Mouse (Mus musculus): ENCODE data around the gene Camta1. TPM values are rescaled to one million over a fixed set of nuclear protein-coding genes. Genes with fewer than 3 reads are reported as not detected.

Gene Camta1
- polyA plus RNA-seq, 1 experiment from 2014 or later, result 118 TPM

DNA sequence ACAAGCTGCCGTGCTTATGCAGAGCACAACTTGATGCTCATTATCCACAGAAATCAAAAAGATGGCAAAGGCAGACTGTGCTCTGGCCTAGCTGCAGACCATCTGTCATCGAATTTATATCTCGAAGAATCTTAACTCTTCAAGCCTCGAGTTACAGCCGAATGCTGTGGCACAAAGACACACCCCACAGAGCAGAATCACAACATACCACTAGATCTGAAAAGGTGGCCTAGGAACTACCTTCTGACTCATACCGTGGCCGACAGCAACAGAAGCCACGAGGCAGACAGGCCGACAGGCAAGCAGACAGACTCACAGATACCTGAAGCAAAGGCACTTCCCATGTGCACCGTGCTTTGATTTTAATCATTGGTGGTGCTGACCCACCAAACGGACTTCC lies 758.0 kb downstream of the Camta1 start:
- H3K4me2 ChIP-seq, result peak overlapping the region; percentile 83
- ATAC-seq (ENCODE audit: extremely low read depth, insufficient number of reproducible peaks, low FRiP score, low TSS enrichment), result no peak
- peaks cover 26% of the 10 kb centered on the region for H3K27me3 ChIP-seq (replicated peaks)
- peaks cover 59% of the 10 kb centered on the region for H3K4me1 ChIP-seq
- peak overlapping the region; percentile 28; the same call in 1 of the 2 replicates for H3K4me3 ChIP-seq
- H3K9me3 ChIP-seq, result peaks cover 9% of the 10 kb centered on the region
- H3K36me3 ChIP-seq, result no peaks in the 10 kb centered on the region
- H3K27ac ChIP-seq (replicated peaks), result peak overlapping the region; percentile 88
- WGBS, result 57% methylated on average over 11 of the region's 11 CpGs
- H3K9ac ChIP-seq, result peak overlapping the region; percentile 57

- H3K4me1 ChIP-seq, result peaks cover 81% of the 10 kb centered on the region
- peak overlapping the region; percentile 99 for H3K27ac ChIP-seq (replicated peaks)
- H3K4me3 ChIP-seq, result peak overlapping the region; percentile 38
- no peaks in the 10 kb centered on the region for H3K27me3 ChIP-seq (replicated peaks)
- H3K36me3 ChIP-seq, result peaks cover 4% of the 10 kb centered on the region; the same call in 1 of the 2 replicates
- WGBS, result 30% methylated on average over 11 of the region's 11 CpGs
- peaks cover 9% of the 10 kb centered on the region for H3K9me3 ChIP-seq
- peak overlapping the region; percentile 70 for H3K4me2 ChIP-seq
- ATAC-seq (ENCODE audit: extremely low read depth, insufficient number of reproducible peaks, low FRiP score, low TSS enrichment), result no peak
- H3K9ac ChIP-seq, result peak overlapping the region; percentile 82
Observed at GRCm38 (mm10) chr4:151097104-151097438, 764.6 kb downstream of the Camta1 start.

- 46% methylated on average over 18 of the region's 18 CpGs for WGBS
- Histone ChIP-seq H3K36me3 (peaks cover 4% of the 10 kb centered on the region; the same call in 1 of the 2 replicates), H3K4me3 (peak overlapping the region; percentile 38), H3K9me3 (peaks cover 4% of the 10 kb centered on the region), H3K4me2 (peak overlapping the region; percentile 70), H3K4me1 (peaks cover 84% of the 10 kb centered on the region), H3K9ac (peak overlapping the region; percentile 82), H3K27ac (replicated peaks) (peak overlapping the region; percentile 99), H3K27me3 (replicated peaks) (no peaks in the 10 kb centered on the region)
- ATAC-seq (ENCODE audit: extremely low read depth, insufficient number of reproducible peaks, low FRiP score, low TSS enrichment), result no peak
Observed at GRCm38 (mm10) chr4:151096334-151097103, 765.2 kb downstream of the Camta1 start.

GRCm38 (mm10) chr4:151095207-151095606 lies 766.5 kb downstream of the Camta1 start:
- H3K27me3 ChIP-seq (replicated peaks), result no peaks in the 10 kb centered on the region

DNA sequence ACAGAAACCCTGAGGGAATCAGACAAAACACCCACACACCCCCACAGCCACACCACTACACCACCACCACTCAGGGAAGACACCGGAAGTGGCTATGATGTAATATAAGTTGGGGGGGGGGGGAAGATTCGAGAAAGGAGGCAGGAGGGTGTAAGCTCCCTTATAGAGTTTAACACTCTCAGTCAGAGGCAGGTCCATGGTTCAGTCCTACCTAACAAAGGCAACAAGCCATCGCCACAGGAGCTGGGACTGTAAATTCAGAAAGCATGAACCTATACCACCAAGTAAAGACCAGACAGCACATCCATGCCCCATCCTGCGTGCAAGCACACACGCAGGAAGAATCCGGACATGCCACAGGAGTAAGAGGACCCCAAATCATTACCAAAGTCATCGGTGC lies 772.4 kb downstream of the Camta1 start, which contains the start of gene Gm13090:
Gene Gm13090 (plus strand): TSS at position 301 of the 400 bp plus-strand sequence.
- Histone ChIP-seq H3K27me3 (replicated peaks) (no peaks in the 10 kb centered on the region), H3K4me3 (no peak within 1 kb of the TSS), H3K9ac (peak within 1 kb of the TSS; percentile 41), H3K4me1 (peaks cover 67% of the 10 kb centered on the region), H3K9me3 (no peaks in the 10 kb centered on the region), H3K4me2 (peak within 1 kb of the TSS; percentile 18), H3K36me3 (peaks cover 44% of the 10 kb centered on the region), H3K27ac (replicated peaks) (peak within 1 kb of the TSS; percentile 54)
- no peak for ATAC-seq (ENCODE audit: extremely low read depth, insufficient number of reproducible peaks, low FRiP score, low TSS enrichment)
- 74% methylated on average over 7 of the region's 7 CpGs for WGBS

More at GRCm38 (mm10) chr4:151095207-151095606, 766.5 kb downstream of the Camta1 start:
- H3K4me1 ChIP-seq, result peaks cover 91% of the 10 kb centered on the region
- H3K36me3 ChIP-seq, result peaks cover 4% of the 10 kb centered on the region; the same call in 1 of the 2 replicates
- H3K27ac ChIP-seq (replicated peaks), result peak overlapping the region; percentile 99
- WGBS, result 34% methylated on average over 2 of the region's 2 CpGs
- peak overlapping the region; percentile 82 for H3K9ac ChIP-seq
- no peak for ATAC-seq (ENCODE audit: extremely low read depth, insufficient number of reproducible peaks, low FRiP score, low TSS enrichment)
- no peaks in the 10 kb centered on the region for H3K9me3 ChIP-seq
- peak overlapping the region; percentile 70 for H3K4me2 ChIP-seq
- no peak overlapping the region for H3K4me3 ChIP-seq

- Histone ChIP-seq H3K27ac (replicated peaks) (peak overlapping the region; percentile 54), H3K9ac (peak overlapping the region; percentile 2; the same call in 1 of the 2 replicates)
Observed at GRCm38 (mm10) chr4:151088819-151089218, 772.9 kb downstream of the Camta1 start.

GRCm38 (mm10) chr4:151087358-151087757 lies 774.3 kb downstream of the Camta1 start:
- no peak for ATAC-seq (ENCODE audit: extremely low read depth, insufficient number of reproducible peaks, low FRiP score, low TSS enrichment)
- H3K27me3 ChIP-seq (replicated peaks), result no peaks in the 10 kb centered on the region
- H3K4me1 ChIP-seq, result peaks cover 74% of the 10 kb centered on the region

More at GRCm38 (mm10) chr4:151088819-151089218, 772.9 kb downstream of the Camta1 start:
- whole genome bisulfite sequencing, result 78% methylated on average over 14 of the region's 14 CpGs
- no peaks in the 10 kb centered on the region for H3K9me3 ChIP-seq
- H3K4me1 ChIP-seq, result peaks cover 67% of the 10 kb centered on the region
- no peak overlapping the region for H3K4me2 ChIP-seq
- peaks cover 42% of the 10 kb centered on the region for H3K36me3 ChIP-seq
- H3K27me3 ChIP-seq (replicated peaks), result no peaks in the 10 kb centered on the region
- ATAC-seq (ENCODE audit: extremely low read depth, insufficient number of reproducible peaks, low FRiP score, low TSS enrichment), result no peak
- H3K4me3 ChIP-seq, result no peak overlapping the region

GRCm38 (mm10) chr4:151083027-151083426 lies 778.6 kb downstream of the Camta1 start:
- peaks cover 41% of the 10 kb centered on the region for H3K4me1 ChIP-seq
- no peak overlapping the region for H3K4me3 ChIP-seq
- no peaks in the 10 kb centered on the region for H3K9me3 ChIP-seq
- H3K4me2 ChIP-seq, result peak overlapping the region; percentile 7; the same call in 1 of the 2 replicates
- 0 out of 2 replicates have a peak overlapping the region, but pooled peaks have one; percentile 35 for H3K9ac ChIP-seq
- peak; percentile 20; the same call in 1 of the 2 replicates for ATAC-seq (ENCODE audit: extremely low read depth, insufficient number of reproducible peaks, low FRiP score, low TSS enrichment)
- peak overlapping the region; percentile 90 for H3K27ac ChIP-seq (replicated peaks)
- H3K36me3 ChIP-seq, result peaks cover 84% of the 10 kb centered on the region
- H3K27me3 ChIP-seq (replicated peaks), result 0 out of 2 replicates have a peak, but pooled peaks cover 2% of the 10 kb centered on the region
- 42% methylated on average over 5 of the region's 5 CpGs for WGBS

More at GRCm38 (mm10) chr4:151087358-151087757, 774.3 kb downstream of the Camta1 start:
- peaks cover 51% of the 10 kb centered on the region for H3K36me3 ChIP-seq
- no peaks in the 10 kb centered on the region for H3K9me3 ChIP-seq
- H3K4me3 ChIP-seq, result no peak overlapping the region
- H3K9ac ChIP-seq, result no peak overlapping the region
- no peak overlapping the region for H3K27ac ChIP-seq (replicated peaks)
- WGBS, result 94% methylated on average over 1 of the region's 1 CpGs
- no peak overlapping the region for H3K4me2 ChIP-seq

- H3K4me1 ChIP-seq, result peaks cover 40% of the 10 kb centered on the region
- 83% methylated on average over 13 of the region's 13 CpGs for WGBS
- no peaks in the 10 kb centered on the region for H3K9me3 ChIP-seq
- no peak for ATAC-seq (ENCODE audit: extremely low read depth, insufficient number of reproducible peaks, low FRiP score, low TSS enrichment)
- H3K27me3 ChIP-seq (replicated peaks), result 0 out of 2 replicates have a peak, but pooled peaks cover 2% of the 10 kb centered on the region
- no peak overlapping the region for H3K4me2 ChIP-seq
- peaks cover 84% of the 10 kb centered on the region for H3K36me3 ChIP-seq
- peak overlapping the region; percentile 8; the same call in 1 of the 2 replicates for H3K9ac ChIP-seq
- H3K27ac ChIP-seq (replicated peaks), result peak overlapping the region; percentile 90
- H3K4me3 ChIP-seq, result no peak overlapping the region
Observed at GRCm38 (mm10) chr4:151081977-151082376, 779.7 kb downstream of the Camta1 start.

- no peak overlapping the region for H3K4me3 ChIP-seq
- ATAC-seq (ENCODE audit: extremely low read depth, insufficient number of reproducible peaks, low FRiP score, low TSS enrichment), result no peak
- H3K27me3 ChIP-seq (replicated peaks), result 0 out of 2 replicates have a peak, but pooled peaks cover 2% of the 10 kb centered on the region
- peaks cover 35% of the 10 kb centered on the region for H3K4me1 ChIP-seq
- H3K36me3 ChIP-seq, result peaks cover 86% of the 10 kb centered on the region
- H3K9ac ChIP-seq, result no peak overlapping the region
- WGBS, result 80% methylated on average over 2 of the region's 2 CpGs
- H3K9me3 ChIP-seq, result no peaks in the 10 kb centered on the region
- no peak overlapping the region for H3K27ac ChIP-seq (replicated peaks)
- H3K4me2 ChIP-seq, result no peak overlapping the region
Observed at GRCm38 (mm10) chr4:151081355-151081754, 780.3 kb downstream of the Camta1 start.

GRCm38 (mm10) chr4:151074817-151075216 lies 786.9 kb downstream of the Camta1 start:
- no peak overlapping the region for H3K4me2 ChIP-seq
- peaks cover 97% of the 10 kb centered on the region for H3K36me3 ChIP-seq
- H3K9me3 ChIP-seq, result no peaks in the 10 kb centered on the region
- peaks cover 12% of the 10 kb centered on the region; the same call in 1 of the 2 replicates for H3K4me1 ChIP-seq
- no peak overlapping the region for H3K9ac ChIP-seq
- WGBS, result 85% methylated on average over 15 of the region's 15 CpGs
- ATAC-seq (ENCODE audit: extremely low read depth, insufficient number of reproducible peaks, low FRiP score, low TSS enrichment), result no peak
- H3K27me3 ChIP-seq (replicated peaks), result no peaks in the 10 kb centered on the region
- H3K4me3 ChIP-seq, result no peak overlapping the region
- H3K27ac ChIP-seq (replicated peaks), result no peak overlapping the region
